Mouse (Mus musculus) kidney, postnatal 0 days (tissue): ENCODE measurements around the gene Phykpl. TPM values are rescaled to one million over a fixed set of nuclear protein-coding genes. Genes with fewer than 3 reads are reported as not detected.
"Not testable (repeated sequence)": the region's sequence is repeated elsewhere in the genome, so short reads cannot be mapped to it uniquely, and the experiment has no call there.

Experiments used
- ATAC-seq: fragments of 200-750 bp; cut with Nextera tagmentation; replicated peaks from 2 replicates; pipeline ENCODE4 v1.8.0; 2017; ENCODE audit warnings: low read depth, moderate number of reproducible peaks, moderate TSS enrichment, moderate library complexity; ENCODE audit not compliant: low FRiP score
- DNase-seq: peaks from one replicate; pipeline ENCODE4 v3.0.0-alpha.2; 2016; ENCODE audit warnings: low spot score
- H3K27ac ChIP-seq: fragments of 300-500 bp; sonication (generic); 2 replicates; pipeline ENCODE4 v1.5.1; 2014; ENCODE audit warnings: mild to moderate bottlenecking
- H3K27me3 ChIP-seq: fragments of 300-500 bp; sonication (generic); 2 replicates; pipeline ENCODE4 v1.6.1; 2014; ENCODE audit warnings: low read length, mixed read lengths; ENCODE audit not compliant: insufficient read depth
- H3K36me3 ChIP-seq: fragments of 300-500 bp; sonication (generic); 2 replicates; pipeline ENCODE4 v1.6.1; 2014; ENCODE audit warnings: low read length, mixed read lengths; ENCODE audit not compliant: insufficient read depth
- H3K4me1 ChIP-seq: fragments of 300-500 bp; sonication (generic); replicated peaks from 2 replicates; pipeline ENCODE4 v1.6.1; 2014; ENCODE audit warnings: antibody characterized with exemption, low read length, mixed read lengths; ENCODE audit not compliant: insufficient read depth
- H3K4me2 ChIP-seq: fragments of 300-500 bp; sonication (generic); 2 replicates; pipeline ENCODE4 v1.6.1; 2014; ENCODE audit warnings: mild to moderate bottlenecking, low read length, moderate library complexity, mixed read lengths
- H3K4me3 ChIP-seq: fragments of 300-500 bp; sonication (generic); replicated peaks from 2 replicates; pipeline ENCODE4 v1.5.1; 2014; ENCODE audit warnings: low read depth, low read length
- H3K9ac ChIP-seq: fragments of 300-500 bp; sonication (generic); 2 replicates; pipeline ENCODE4 v1.6.1; 2014; ENCODE audit warnings: low read depth, low read length
- H3K9me3 ChIP-seq: fragments of 300-500 bp; sonication (generic); replicated peaks from 2 replicates; pipeline ENCODE4 v1.6.1; 2016; ENCODE audit warnings: low read length, inconsistent platforms, mixed read lengths
- CTCF ChIP-seq: IDR thresholded peaks from 2 replicates; pipeline ENCODE4 v1.5.1; 2016; ENCODE audit warnings: antibody characterized with exemption, low read depth, mild to moderate bottlenecking, moderate library complexity
- WGBS: fragments of 180-500 bp; shearing (Covaris S2); extraction: QIAGEN DNeasy Blood & Tissue Kit; methylation state at CpG from one replicate; pipeline ENCODE4 v1.1.7; 2014; 5-methylcytosine and 5-hydroxymethylcytosine counted together
- polyA plus RNA-seq: library from polyadenylated mRNA; unstranded; fragments of >200 nt; fragmentation: Nextera tagmentation; extraction: Ambion mirVana; gene quantifications from 2 replicates; pipeline ENCODE4 v1.2.1, GENCODE M21; 2015

The Phykpl gene
- polyA plus RNA-seq, 1 experiment from 2014 or later: 24.6 TPM

DNA sequence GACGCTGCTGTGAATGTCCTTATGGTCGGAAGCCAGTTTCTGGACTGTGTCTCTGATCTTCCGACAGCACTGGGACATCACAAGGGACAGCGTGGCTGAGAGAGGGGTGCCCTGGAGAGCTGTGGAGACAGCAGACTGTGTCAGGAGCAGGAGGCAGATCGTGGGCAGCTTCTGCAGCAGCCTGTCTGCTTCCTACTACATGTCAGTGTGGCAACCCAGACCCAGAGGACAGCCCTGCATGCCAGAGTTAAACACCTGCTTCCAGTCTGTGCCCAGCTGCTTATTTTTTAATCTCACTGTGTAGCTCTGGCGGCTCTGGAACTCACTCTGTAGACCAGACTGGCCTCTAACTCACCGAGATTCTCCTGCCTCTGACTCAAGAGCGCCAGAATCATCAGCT, 43.4 kb downstream of the Phykpl start:
- H3K4me3 ChIP-seq: no peak overlapping the region
- 81% methylated on average over 8 of the region's 8 CpGs for WGBS
- DNase-seq: no peak
- H3K36me3 ChIP-seq: peaks cover 39% of the 10 kb centered on the region
- ATAC-seq: no peak
- H3K4me2 ChIP-seq: no peak overlapping the region
- 0 out of 2 replicates have a peak, but pooled peaks cover 7% of the 10 kb centered on the region for H3K4me1 ChIP-seq
- no peak overlapping the region for H3K9ac ChIP-seq
- no peaks in the 10 kb centered on the region for H3K9me3 ChIP-seq
- TF ChIP-seq CTCF: no peak
- no peaks in the 10 kb centered on the region for H3K27me3 ChIP-seq
- no peak overlapping the region for H3K27ac ChIP-seq

DNA sequence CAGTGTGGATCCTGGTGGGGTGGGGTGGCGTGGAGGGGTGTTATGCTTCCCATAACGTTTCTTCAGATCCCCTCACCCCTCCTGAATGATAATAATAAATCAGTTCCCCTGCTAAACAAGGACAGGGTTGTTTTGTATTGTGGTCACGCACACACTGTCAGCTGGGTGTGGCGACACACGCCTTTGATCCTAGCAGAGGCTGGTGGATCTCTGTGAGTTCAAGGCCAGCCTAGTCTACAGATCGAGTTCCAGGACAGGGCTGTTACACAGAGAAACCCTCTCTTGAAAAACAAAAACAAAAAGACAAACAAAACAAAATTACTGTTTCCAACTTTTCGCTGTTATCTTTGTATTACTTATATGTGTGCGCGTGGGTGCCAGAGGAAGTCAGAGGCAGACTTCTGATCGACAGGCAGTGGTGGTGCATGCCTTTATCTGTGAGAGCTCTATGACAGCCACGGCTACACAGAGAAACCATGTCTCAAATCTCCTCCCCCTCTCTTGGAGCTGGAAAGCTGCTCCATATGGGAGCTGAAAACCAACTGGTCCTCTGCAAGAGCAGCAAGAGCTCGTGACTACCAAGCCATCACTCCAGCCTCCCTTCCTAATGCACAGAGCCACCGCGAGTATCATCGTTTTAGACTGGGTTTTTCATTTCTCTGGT, 45.2 kb downstream of the Phykpl start:
- Histone ChIP-seq H3K4me2 (no peak overlapping the region), H3K9ac (no peak overlapping the region), H3K9me3 (no peaks in the 10 kb centered on the region), H3K4me1 (0 out of 2 replicates have a peak, but pooled peaks cover 7% of the 10 kb centered on the region), H3K36me3 (peaks cover 21% of the 10 kb centered on the region; the same call in 1 of the 2 replicates), H3K4me3 (no peak overlapping the region), H3K27ac (no peak overlapping the region), H3K27me3 (no peaks in the 10 kb centered on the region)
- TF ChIP-seq CTCF: no peak
- 77% methylated on average over 15 of the region's 15 CpGs for WGBS
- no peak for DNase-seq
- no peak for ATAC-seq

DNA sequence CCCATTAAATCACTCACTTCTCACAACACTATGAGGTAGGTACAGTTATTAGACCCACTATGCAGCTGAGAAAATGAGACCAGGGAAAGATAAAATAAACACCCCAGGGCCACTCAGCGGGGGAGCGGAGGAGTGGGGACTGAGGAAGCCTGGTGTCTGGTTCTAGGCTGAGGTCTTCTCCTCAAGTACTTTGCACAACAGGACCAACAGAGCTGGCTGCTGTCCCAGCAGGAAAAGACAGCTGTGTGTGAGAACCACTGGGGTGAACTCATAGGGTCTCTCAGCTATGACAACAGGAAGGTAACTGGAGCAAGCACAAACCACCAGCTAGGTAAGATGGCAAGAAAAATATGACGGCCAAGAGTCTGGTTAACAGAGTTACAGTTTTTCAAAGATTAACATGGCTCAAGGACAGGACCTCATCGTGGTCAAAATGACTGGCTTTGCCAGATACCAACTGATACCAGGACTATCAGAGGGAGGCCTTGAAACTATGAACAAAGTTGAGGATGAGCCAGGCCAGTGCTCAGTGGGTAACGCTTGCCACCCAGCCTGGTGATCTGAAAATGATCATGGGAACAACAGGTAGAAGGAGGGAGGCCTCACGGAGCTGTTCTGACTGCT, 47.7 kb downstream of the Phykpl start:
- WGBS: 55% methylated on average over 6 of the region's 6 CpGs
- 0 out of 2 replicates have a peak, but pooled peaks cover 10% of the 10 kb centered on the region for H3K36me3 ChIP-seq
- H3K4me1 ChIP-seq: 0 out of 2 replicates have a peak, but pooled peaks cover 7% of the 10 kb centered on the region
- ATAC-seq (no peak), DNase-seq (no peak)
- peak overlapping the region; percentile 73 for H3K27ac ChIP-seq
- H3K9me3 ChIP-seq: no peaks in the 10 kb centered on the region
- no peak overlapping the region for H3K9ac ChIP-seq
- H3K27me3 ChIP-seq: no peaks in the 10 kb centered on the region
- H3K4me3 ChIP-seq: no peak overlapping the region
- TF ChIP-seq CTCF: no peak
- no peak overlapping the region for H3K4me2 ChIP-seq

DNA sequence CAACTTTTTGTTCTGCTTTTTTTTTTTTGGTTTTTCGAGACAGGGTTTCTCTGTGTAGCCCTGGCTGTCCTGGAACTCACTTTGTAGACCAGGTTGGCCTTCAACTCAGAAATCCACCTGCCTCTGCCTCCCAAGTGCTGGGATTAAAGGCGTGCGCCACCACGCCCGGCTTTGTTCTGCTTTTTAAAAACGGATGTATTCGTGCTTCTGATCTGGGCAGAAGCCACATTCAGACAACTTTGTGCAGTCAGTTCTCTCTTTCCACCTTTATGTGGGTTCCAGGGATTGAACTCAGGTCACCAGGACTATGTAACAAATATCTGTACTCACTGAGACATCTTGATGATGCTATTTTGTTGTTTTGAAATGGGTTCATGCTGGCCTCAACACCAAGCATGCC, 48.6 kb downstream of the Phykpl start:
- H3K4me1 ChIP-seq: peaks cover 13% of the 10 kb centered on the region; the same call in 1 of the 2 replicates
- H3K27me3 ChIP-seq, H3K27ac ChIP-seq, ATAC-seq, H3K36me3 ChIP-seq, H3K4me2 ChIP-seq, H3K9me3 ChIP-seq, H3K4me3 ChIP-seq, H3K9ac ChIP-seq, DNase-seq: not testable (repeated sequence)
- 95% methylated on average over 7 of the region's 7 CpGs for WGBS

DNA sequence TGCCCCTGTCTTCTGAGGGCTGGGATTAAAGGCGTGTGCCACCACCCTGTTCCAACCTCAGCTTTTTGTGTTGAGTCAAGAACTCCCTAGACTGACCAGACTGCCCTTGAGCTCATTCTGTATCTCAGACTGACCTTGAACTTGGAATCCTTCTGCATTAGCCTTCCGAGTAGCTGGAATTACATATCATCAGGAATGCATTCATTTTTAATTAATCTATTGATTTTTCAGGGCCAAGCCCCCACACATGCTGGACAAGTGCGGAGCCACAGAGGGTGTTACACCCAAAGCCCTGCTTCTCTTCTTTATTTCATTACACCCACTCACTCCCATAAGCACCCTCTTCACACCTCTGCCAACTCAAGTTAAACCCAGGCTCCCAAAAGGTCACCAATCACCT, 49.2 kb downstream of the Phykpl start:
- Histone ChIP-seq H3K9ac (no peak overlapping the region), H3K4me1 (peaks cover 14% of the 10 kb centered on the region; the same call in 1 of the 2 replicates), H3K27me3 (no peaks in the 10 kb centered on the region), H3K4me2 (no peak overlapping the region), H3K4me3 (no peak overlapping the region), H3K27ac (no peak overlapping the region), H3K9me3 (no peaks in the 10 kb centered on the region), H3K36me3 (0 out of 2 replicates have a peak, but pooled peaks cover under 1% of the 10 kb centered on the region)
- DNase-seq: no peak
- no peak for TF ChIP-seq CTCF
- 95% methylated on average over 3 of the region's 3 CpGs for WGBS
- ATAC-seq: no peak

DNA sequence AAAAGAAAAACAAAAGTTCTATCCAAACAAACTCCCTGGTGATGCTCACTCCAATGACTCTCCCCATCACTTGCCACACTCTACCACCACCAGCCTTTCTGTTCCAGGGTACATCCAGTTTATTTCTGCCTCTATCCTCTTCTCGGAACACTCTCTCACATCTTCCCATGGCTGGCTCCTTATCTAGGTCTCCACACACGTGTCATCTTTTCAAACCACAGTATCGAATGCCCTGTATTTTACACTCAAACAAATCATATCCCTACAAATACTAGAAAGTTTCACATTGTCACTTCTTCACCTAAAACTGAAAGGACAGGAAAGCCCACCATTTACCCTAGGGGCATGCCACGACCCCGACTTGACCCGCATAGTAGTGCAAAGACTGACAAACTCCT, 50.6 kb downstream of the Phykpl start:
- H3K4me2 ChIP-seq: peak overlapping the region; percentile 85
- H3K4me3 ChIP-seq: peak overlapping the region; percentile 84
- 13% methylated on average over 6 of the region's 6 CpGs for WGBS
- DNase-seq (no peak), ATAC-seq (no peak)
- H3K36me3 ChIP-seq: no peaks in the 10 kb centered on the region
- H3K27ac ChIP-seq: peak overlapping the region; percentile 88; the same call in 1 of the 2 replicates
- TF ChIP-seq CTCF: no peak
- H3K9ac ChIP-seq: peak overlapping the region; percentile 84
- no peaks in the 10 kb centered on the region for H3K27me3 ChIP-seq
- peaks cover 14% of the 10 kb centered on the region; the same call in 1 of the 2 replicates for H3K4me1 ChIP-seq
- H3K9me3 ChIP-seq: no peaks in the 10 kb centered on the region
